Mouse (Mus musculus): Measurements from ENCODE around the gene Cped1. TPM values are rescaled to one million over a fixed set of nuclear protein-coding genes. Genes with fewer than 3 reads are reported as not detected.
"Not testable (repeated sequence)": the region's sequence is repeated elsewhere in the genome, so short reads cannot be mapped to it uniquely, and the experiment has no call there.

The Cped1 gene
- polyA plus RNA-seq, 3 experiments from 2014 or later = 0.08 to 0.16 TPM; not detected in 1

GRCm38 (mm10) chr6:22086056-22086455, 100.3 kb downstream of the Cped1 start:
- no peak for ATAC-seq

DNA sequence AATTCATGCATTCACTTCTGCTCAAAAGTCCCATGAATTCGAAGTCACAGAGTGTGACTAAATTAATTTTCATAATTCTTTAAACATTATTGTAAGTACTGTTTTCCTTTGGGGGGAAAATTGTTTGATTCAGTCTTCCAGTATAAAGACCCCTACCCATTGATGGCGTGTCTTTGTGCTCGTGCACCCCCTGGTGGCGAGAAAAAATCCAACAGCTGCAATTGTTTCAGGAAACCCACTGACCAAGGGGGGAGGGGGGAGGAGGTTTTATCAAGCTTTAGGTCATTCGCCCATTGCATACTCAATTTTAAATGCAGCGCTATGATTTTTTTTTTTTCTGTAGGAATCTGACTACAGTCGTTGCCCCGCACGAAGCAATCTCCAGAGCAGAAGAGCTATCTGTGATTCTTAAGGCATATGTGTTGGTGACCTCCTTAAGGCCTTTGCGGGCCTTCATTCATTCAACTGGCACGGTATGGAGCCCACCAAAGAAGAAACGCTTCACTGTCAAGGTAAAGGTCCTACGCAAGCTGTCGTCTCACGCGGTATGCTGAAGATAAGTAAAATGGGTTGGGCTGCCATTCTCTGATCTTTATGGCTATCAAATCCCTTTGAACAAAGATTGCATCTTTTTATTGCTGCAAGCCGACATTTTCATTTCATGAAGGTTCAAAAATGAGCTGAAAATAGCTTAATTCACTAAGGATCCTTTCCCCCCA, 102.8 kb downstream of the Cped1 start:
- no peak for ATAC-seq

DNA sequence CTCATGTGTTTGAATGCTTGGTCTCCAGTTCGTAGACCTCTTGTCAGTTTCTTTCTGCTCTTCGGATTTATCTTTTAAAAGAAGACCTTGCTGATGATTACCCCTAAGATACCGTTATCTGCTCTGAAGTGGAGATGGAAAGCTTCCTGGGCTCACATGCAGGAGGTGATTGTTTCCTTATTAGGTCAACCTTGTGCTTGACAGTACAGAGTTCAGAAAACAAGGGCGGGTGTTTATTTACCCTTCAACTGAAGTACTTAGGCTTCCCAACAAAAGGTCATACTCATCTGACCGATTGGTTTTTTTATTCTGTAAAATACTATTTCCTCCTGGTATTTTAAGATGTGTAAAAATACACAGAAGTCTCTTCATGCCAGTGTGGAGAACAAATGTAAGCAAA, 106.1 kb downstream of the Cped1 start:
- ATAC-seq = no peak

GRCm38 (mm10) chr6:22093792-22094191, 108.1 kb downstream of the Cped1 start:
- ATAC-seq = no peak

DNA sequence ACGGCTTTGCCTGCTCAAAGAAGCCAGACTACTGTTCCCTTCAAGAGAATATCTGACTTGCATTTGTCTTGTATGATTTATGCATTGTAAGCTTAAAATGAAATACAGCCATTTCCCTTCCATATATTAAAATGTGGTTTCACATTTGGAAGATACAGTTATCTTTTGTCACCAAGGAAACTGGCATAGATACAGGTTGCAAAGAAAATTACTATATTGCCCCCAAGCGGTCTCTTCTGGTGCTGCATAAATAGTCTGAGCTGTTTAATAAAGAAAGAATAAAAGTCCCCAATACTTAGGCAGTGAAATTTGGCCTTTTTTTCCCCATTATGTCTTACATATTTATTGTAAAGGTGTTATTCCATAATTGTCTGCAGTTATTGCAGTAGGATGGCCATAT, 112.0 kb downstream of the Cped1 start:
- ATAC-seq = no peak

- ATAC-seq = no peak
Measured at GRCm38 (mm10) chr6:22099832-22100231, 114.1 kb downstream of the Cped1 start.

- no peak for ATAC-seq
Measured at GRCm38 (mm10) chr6:22101939-22102338, 116.2 kb downstream of the Cped1 start.

- no peak for ATAC-seq
Measured at GRCm38 (mm10) chr6:22102752-22103151, 117.0 kb downstream of the Cped1 start.

GRCm38 (mm10) chr6:22103713-22104112, 118.0 kb downstream of the Cped1 start:
- ATAC-seq = no peak

DNA sequence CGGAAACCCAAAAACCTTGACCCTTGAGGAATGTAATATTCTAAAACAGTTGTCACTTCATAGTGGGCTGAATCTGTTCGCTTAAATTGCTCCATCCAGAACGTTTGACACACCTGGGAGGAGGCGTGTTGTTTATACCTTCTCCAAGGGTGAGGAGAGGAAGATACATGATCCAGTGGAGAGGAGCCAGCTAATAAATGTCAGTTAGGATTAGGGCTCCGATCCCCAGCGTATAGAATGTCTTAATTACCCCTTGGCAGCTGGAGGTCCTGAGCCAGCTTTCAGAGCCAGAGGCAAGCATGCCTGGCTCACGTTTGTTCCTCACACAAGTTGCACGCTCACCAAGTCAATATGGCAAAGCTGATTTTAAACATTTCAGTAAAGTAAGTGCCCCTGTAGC, 118.5 kb downstream of the Cped1 start:
- ATAC-seq = no peak

DNA sequence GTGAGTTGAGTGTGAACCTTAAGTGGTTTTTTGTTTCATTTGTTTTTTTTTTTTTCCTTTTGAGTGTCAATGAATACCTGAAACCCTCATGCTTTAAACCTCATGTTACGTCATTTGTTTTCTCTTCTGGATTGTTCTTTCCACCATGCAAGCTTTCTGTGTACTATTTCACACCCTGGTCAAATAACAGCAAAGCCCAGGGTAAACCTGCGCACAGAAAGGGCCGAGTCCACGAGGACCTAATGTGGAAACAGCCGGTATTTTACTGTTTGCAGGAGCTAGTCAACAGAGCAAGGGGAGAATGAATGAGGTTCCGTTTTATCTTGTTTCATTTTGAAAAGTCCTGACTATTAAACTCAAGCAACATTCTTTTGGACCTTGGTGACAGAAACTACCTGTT, 128.4 kb downstream of the Cped1 start:
- no peak for ATAC-seq

DNA sequence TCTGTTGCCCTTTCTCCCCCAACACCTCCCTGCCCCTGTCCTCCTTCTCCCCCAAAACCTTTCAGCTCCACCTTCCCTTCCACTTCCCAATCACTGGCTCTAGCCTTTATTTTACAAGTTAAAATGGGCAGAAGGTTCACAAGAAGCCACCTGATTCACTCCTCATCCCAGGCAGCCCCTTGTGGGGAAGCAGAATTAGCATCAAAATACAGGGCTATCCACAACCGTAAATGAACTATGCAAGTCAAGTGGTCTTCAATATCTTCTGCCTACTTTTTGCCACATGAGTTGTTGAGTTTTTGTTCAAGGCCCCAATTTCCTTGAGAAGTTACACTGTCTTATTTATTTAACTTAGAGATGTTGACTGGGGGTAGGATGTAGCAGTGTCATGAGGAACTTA, 131.0 kb downstream of the Cped1 start:
- ATAC-seq = no peak

- peak; percentile 80 for ATAC-seq
Measured at GRCm38 (mm10) chr6:22122080-22122479, 136.4 kb downstream of the Cped1 start.

DNA sequence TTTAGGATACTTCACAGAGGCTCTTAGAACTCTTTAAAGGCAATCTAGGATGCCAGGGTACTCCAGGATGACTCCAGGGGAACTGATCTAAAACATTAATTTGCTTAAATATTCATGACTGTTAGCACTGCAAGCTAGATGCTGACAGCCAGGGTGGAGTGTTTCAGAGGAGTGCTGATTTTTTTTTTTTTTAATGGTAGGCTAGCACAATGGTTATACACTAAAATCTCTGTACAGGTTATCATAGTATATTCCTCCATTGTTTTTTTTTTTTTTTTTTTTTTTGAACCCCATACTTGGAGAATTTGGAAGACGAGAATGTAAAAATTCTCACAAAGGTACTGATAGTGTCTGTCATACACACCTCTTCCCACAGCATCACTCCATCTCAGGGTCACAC, 137.0 kb downstream of the Cped1 start:
- ATAC-seq = no peak

DNA sequence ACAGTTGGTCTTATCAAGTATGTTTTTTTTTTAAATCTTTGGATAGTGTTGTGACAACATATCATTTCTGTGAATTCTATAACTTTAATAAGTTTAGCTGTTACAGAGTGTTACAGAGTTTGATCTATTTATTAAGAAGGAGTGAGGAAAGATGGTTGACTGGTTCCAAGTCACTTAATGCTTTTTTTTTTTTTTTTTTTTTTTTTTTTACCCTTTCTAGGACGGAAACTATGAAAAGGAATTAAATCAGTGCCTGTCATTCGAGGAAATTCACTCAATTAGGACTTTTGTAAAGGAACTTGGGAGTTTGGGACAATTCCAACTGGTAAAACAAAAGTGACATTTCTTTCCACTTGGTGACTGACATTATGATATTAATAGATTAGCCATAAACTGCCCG, 137.6 kb downstream of the Cped1 start:
- ATAC-seq = no peak

GRCm38 (mm10) chr6:22124575-22125330, 139.0 kb downstream of the Cped1 start:
- ATAC-seq = not testable (repeated sequence)

- no peak for ATAC-seq
Measured at GRCm38 (mm10) chr6:22135038-22135631, 149.4 kb downstream of the Cped1 start.

- no peak for ATAC-seq
Measured at GRCm38 (mm10) chr6:22136805-22137204, 151.1 kb downstream of the Cped1 start.

DNA sequence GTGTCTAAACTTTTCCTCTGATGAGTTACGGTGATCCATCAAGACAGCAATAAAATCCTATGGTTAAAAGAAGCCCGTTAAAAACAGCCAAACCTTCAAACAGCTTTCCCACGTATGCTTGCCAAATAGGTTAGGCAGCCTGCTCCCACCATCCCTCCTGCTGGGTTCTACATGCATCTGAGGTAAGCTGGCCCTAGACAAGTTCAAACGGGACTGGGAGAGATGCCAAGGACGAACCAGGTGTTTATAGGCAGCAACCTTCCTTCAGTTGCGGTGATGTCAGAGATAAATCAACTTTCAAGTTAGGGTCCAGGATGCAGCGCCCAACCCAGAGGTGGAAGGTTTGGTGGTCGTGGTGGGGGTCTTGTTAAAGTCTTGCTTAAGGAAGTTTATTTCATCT, 155.1 kb downstream of the Cped1 start:
- no peak for ATAC-seq

DNA sequence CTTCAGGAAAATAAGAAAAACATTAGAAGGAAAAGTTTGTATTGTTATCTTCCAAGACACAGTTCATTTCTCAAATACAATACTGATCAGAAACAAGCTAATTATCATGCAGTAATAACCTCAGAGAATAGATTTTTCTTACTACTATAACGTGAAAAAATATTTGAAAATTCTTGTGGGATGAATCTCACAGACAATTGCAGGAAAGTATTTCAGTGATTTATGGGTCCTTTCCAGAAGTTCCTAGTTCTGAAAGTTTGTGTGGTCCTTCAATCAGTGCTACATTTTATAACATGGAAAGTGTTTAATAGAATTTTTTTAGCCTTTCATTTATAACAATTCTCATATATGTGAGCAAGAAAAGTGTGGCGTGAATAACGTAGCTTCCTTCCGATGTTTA, 161.5 kb downstream of the Cped1 start:
- ATAC-seq = no peak

DNA sequence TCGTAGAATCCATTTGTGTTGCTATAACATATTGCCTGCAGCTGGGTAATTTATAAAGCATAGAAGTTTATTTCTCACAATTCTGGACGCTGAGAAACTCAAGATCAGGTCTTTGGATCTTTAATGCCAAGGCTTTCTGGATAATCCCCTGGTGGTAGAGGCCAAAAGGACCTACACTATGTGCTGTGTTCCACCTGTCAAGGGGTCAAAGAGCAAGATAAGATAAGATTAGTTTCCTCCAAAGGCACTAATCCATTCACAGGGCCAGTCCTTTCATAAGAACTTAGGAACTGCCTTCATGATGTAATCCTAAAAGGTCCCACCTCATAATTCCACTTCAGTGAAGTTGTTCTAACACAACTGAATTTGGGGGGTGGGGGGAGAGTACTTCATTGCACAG, 162.8 kb downstream of the Cped1 start:
- no peak for ATAC-seq

GRCm38 (mm10) chr6:22157461-22157860, 171.7 kb downstream of the Cped1 start:
- ATAC-seq = no peak

GRCm38 (mm10) chr6:22161944-22162343, 176.2 kb downstream of the Cped1 start:
- no peak for ATAC-seq

GRCm38 (mm10) chr6:22168388-22168787, 182.7 kb downstream of the Cped1 start:
- no peak for ATAC-seq
